Mouse (Mus musculus): ENCODE measurements around the gene Alpl.

Gene Alpl

GRCm38 (mm10) chr4:137800324-137800723, 4.1 kb upstream of the Alpl start:
- DNase-seq (ENCODE audit: low read depth, low spot score): peak; percentile 13

GRCm38 (mm10) chr4:137797038-137797437, 854 bp upstream of the Alpl start:
- DNase-seq (ENCODE audit: low read depth, low spot score): no peak

GRCm38 (mm10) chr4:137794178-137794900, 1.8 kb downstream of the Alpl start:
- no peak for DNase-seq (ENCODE audit: low read depth, low spot score)

- no peak for DNase-seq (ENCODE audit: low read depth, low spot score)
Measured at GRCm38 (mm10) chr4:137793611-137794010, 2.6 kb downstream of the Alpl start.

DNA sequence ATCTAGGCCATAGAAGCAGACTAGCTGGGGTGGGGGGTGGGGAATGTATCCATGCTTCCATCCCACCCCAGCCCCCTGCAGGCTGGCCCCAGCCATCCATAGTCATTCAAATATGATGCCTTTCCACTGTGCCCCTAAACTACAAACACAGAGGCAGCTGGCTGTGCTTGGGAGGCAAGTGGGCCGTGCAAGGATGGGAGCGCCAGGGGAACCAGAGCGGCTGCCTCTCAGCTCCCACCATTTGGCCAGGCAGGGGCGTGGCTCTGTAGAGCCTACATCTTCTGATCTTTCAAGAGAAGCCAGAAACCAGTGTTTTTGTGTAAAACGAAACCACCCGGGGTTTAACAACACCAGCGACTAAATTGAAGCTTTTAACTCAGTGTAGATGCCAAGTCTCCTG, 4.7 kb downstream of the Alpl start:
- no peak for DNase-seq (ENCODE audit: low read depth, low spot score)

DNA sequence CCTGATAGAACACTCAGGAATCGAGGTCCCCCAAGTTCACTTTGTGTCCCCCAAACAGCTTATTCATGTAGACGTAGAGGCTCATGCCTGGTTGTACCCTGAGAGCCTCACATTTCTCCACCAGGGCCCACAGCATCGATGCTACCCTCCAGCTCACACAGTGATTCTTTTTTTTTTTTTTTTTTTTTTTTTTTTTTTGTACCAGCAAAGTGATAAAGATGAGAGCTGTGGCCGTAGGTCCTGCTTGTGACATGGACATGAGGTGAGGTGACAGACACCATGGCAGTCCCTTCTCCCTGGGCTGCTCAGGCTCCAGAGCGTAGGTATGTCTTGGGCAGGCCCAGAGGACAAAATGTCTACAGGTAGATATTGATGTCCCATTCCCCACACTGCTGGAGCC, 5.2 kb downstream of the Alpl start:
- no peak for DNase-seq (ENCODE audit: low read depth, low spot score)

DNA sequence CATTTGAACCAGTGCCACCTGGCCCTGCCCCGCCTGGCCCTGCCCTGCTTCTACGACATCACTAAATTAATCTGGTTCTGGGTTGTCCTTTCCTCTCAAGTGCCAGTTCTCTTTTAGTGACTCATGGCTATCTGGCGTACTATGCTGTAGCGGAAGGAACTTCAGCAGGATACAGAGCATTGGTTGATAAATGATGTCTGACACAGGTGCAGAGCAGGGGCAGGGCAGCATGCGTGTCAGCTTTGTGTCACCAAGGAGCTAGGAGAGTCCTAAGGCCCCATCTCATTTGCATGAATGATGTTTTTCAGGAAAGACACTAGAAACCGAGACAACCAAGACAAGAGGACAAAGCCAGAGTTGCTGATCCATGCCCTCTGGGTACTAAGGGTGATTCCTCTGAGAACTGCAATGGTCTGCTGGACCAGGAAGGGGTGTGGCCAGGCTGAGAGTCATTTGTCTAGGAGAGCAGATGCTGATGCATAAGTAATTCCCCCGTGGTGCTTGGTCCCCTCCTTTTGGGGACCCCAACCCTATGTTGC, 7.6 kb downstream of the Alpl start:
- DNase-seq (ENCODE audit: low read depth, low spot score): no peak

GRCm38 (mm10) chr4:137787589-137788289, 8.4 kb downstream of the Alpl start:
- no peak for DNase-seq (ENCODE audit: low read depth, low spot score)

GRCm38 (mm10) chr4:137786488-137786887, 9.7 kb downstream of the Alpl start:
- DNase-seq (ENCODE audit: low read depth, low spot score): no peak

GRCm38 (mm10) chr4:137785270-137785669, 10.9 kb downstream of the Alpl start:
- no peak for DNase-seq (ENCODE audit: low read depth, low spot score)

GRCm38 (mm10) chr4:137784741-137785140, 11.4 kb downstream of the Alpl start:
- no peak for DNase-seq (ENCODE audit: low read depth, low spot score)

GRCm38 (mm10) chr4:137783541-137784191, 12.5 kb downstream of the Alpl start:
- peak; percentile 48 for DNase-seq (ENCODE audit: low read depth, low spot score)

DNA sequence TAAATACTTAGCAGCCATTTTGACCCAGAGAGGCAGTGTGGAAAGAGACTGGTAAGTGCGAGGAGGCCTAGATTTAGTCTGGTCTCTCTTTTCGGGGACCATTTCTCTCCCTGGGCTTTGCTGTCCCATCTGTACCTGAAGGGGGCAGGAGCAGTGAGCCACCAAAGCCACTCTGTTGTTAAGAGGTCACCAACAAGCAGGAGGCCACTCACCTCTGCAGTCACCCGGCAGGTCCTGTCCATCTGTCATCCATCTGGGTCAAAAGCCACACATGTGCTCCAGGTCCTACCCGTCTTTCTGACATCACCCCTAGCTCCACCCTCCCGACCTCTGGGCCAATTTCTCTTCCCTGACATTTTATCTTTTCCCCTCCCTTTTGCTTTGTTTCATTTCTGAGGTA, 14.2 kb downstream of the Alpl start:
- DNase-seq (ENCODE audit: low read depth, low spot score): no peak

GRCm38 (mm10) chr4:137780986-137781385, 15.2 kb downstream of the Alpl start:
- no peak for DNase-seq (ENCODE audit: low read depth, low spot score)

GRCm38 (mm10) chr4:137778397-137779184, 17.6 kb downstream of the Alpl start:
- no peak for DNase-seq (ENCODE audit: low read depth, low spot score)

DNA sequence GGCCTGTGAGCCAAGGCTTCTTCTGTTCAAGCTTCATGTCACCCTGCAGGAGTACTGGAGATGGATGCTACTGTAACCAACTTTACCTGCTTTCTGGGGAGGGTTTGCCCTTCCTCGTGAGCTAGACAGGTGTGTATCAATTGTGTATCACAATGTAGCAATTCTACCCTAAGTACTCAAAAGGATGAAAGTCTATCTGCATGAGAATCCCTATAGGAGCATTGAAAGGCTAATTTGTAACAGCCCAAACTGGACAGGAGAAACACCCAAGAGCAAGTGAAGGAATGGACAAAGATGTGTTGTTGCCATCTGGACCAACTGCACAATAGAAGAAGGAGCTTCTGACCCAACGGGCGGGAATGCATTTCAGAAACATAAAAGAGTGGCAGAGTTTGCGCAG, 18.3 kb downstream of the Alpl start:
- no peak for DNase-seq (ENCODE audit: low read depth, low spot score)

GRCm38 (mm10) chr4:137774505-137774904, 21.7 kb downstream of the Alpl start:
- DNase-seq (ENCODE audit: low read depth, low spot score): no peak

- no peak for DNase-seq (ENCODE audit: low read depth, low spot score)
Measured at GRCm38 (mm10) chr4:137774013-137774412, 22.2 kb downstream of the Alpl start.

GRCm38 (mm10) chr4:137773369-137773899, 22.8 kb downstream of the Alpl start:
- DNase-seq (ENCODE audit: low read depth, low spot score): no peak

DNA sequence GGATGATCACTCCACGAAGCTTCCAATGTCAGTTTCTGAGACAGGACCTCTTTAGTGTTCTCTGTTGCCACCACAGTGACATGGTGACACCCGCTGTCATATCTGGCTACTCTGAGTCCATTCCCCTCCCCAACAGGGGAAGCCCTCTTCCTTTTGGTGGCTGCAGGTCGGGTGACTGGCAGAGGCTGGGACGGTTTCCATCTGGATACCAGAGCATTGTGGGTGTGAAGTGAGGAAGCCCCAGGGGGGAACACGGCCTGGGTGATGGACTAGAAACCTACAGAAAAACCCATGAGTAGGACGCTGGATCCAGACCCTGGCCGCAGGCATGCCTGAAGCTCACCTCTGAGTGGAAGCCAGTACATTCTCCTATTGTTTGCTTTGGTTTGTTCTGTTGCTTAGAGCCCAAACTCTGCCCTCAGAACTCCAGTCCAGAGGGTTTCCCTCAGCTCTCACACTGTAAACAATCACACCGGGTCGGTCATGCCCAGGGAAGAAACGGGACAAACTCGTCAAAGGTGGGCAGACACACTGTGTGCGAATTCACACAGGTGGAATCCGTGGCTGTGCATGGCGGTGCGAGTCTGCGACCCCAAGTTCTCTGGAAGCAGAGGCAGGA, 23.6 kb downstream of the Alpl start:
- no peak for DNase-seq (ENCODE audit: low read depth, low spot score)

GRCm38 (mm10) chr4:137771749-137772148, 24.4 kb downstream of the Alpl start:
- DNase-seq (ENCODE audit: low read depth, low spot score): no peak
